Mouse (Mus musculus): Measurements from ENCODE around the gene Cpm.

Gene Cpm

DNA sequence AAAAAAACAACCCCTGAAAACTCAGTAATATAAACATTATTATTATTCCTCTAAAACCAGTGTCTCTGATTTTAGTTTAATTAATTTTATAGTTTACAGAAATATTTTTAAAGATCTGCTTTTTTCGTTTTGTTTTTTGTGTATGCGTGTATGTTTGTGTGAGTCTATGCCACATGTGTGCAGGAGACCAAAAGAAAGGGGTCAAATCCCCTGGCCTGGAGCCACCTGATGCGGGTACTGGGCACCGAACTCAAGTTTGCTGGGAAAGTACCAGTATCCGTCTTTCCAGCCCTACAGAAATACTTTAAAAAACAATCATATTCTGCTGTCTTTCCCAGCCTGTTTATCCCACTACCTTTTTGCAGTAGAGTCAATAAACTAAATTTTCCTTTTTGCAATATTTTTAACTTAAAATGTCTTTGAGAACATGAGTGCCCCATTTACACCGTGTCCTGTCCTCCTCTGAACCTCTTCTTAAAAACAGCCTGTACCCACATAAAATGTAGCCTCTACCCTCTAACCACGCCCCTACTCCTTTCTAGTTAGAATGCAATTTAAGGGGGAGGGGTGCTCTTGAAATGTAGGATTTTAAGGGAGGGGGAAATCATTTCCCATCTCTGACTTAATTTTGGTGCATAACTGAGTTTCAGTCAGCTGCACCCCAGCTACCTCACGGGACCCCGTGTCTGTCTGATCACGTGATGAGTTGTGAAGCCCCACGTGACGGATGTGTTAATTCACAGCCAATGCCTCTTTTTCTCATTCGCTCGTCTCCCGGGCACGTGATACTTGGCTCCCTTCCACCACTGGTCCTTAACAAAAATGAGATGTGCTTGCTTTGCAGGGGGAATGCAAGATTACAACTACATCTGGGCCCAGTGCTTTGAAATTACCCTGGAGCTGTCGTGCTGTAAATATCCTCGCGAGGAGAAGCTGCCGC, 46.1 kb downstream of the Cpm start:
- peak; percentile 70 to 81 for DNase-seq (ENCODE audit: low spot score in 2 of 2)

DNA sequence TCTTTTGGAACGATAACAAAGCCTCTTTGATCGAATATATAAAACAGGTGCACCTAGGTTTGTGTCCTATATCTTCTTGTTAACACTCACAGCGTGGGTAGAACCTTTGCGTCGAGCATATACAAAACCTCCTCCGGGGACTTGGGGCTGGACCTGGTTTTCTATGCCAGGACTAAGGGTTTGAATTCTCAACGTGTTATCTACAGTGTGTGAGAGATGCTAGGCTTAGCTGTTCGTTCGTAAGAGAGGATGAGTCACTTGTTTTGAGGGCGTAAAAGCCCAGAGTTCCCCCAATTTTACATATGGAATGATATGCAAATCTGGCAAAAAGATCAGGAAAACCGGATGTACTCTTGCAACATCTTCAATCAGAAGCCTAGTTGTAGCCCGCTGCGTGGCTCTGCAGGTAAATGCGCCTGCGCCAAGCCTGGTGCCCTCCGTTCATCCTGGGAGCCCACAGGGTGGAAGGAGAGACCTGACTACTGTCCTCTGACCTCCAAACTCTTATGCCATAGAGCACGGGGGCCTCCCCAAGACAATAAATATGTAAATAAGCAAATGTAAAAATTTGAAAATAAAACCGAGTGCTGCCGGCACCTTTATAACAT, 46.8 kb downstream of the Cpm start:
- peak; percentile 44 to 54 for DNase-seq (ENCODE audit: low spot score in 2 of 2)

DNA sequence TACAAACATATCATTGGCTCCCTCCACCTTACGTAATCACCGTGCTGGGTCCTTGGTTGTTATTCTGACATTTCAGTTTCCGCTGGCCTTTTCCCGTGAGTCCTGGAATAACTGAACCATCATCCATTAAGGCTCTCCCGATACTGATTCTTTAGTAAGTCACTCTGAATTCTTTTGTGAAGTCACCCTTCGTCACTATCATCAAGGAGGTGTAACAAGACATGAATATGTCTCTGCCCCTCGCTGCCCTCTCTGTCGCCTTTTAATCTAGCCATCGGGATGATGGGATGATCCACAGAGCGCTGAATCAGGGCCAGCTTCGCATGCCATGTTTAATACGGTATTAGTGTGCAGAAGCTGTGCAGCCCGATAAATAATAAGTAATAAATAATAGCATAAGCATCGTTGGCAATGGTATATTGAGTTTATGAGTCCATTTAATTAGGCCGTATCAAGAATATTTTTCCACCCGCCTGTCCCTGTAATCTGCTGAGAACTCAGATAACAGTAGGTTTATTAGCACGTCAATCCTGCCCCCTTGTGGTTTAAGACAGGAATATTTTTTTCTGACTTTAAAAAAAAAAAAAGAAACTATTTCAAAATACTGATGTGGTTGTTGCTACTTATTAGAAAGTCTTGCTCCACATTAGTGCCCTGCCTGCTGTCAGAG, 47.5 kb downstream of the Cpm start:
- DNase-seq (ENCODE audit: low spot score in 2 of 2), result peak in 1 of 2 experiments; percentile 17

DNA sequence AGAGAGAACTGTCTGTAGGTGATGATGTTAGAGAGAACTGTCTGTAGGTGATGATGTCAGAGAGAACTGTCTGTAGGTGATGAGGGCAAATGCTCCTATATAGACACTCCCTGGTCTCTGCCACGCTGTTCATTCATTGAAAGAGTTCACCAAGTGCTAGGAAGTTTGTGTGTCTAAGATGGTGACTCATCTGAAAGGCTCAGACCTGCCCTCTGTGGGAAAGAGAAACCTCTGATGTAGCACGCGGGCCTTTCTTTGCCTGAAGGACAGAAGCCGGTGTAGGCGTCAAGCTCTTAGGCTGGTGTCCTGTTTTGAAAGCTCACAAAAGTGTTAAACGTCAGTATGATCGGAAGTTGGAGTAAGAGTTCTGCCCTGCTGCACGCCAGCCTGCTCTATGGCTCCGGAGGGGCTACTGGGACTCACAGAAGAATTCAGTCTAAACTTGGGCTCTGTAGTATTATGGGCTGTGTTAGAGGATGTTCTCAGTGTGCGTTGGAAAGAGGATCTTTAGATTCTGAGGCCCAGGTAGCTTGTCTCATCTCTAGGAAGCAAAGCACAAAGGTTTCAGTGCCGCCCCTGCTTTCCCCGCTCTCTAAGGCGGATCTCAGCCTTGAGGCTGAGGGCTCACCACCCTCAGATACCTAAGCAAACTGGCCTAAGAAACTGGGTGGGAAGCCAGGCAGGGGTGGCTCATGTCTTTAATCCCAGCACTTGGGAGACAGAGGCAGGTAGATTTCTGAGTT, 48.4 kb downstream of the Cpm start:
- no peak for DNase-seq (ENCODE audit: low spot score in 2 of 2)

DNA sequence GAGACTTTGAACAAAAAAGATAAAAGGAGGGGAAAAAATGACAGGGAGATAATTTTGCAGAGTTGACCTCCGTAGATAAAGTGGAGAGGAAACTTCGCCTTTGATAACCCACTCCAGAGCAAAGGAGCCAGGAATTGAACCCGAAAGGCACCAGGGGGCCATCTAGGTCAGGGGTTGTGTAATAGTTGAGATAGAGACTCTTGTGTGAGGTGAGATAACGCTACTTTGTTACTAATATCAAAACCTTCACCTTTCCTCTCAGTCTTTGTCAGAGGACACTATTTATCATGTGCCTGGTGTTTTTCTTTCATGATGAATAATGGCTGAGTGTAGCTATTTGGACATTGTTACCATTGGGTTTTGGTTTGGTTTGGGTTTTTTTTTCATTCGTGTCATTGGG, 49.1 kb downstream of the Cpm start:
- DNase-seq (ENCODE audit: low spot score in 2 of 2), result no peak

DNA sequence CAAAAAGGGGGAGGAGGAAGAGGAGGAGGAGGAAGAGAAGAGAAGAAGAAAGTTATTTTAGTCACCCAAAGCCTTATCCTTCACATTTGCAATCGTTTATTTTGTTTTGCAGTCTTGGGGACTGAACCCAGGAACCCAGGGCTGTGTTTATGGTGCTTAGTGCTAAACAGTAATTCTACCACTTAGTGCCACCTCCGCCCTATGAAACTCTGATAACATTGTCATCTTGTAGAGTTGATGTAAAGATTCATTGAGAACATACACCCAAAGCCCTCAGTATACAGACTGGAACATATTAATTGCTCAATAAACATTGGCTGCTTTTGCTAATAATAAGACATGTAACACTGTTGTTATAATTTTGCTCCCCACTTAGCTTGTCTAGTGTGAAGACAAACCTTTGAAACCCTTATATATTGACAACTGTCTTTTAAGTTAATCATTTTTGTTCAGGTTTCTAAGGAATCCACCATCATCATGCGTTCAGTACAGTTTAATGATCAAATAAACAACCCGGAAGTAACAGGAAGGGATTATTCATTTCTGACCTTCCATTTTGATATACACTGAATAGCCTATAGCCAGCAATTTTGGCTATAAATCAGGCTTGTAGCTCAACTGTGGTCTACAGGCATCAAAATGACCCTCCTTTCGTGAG, 49.9 kb downstream of the Cpm start:
- DNase-seq (ENCODE audit: low spot score in 2 of 2), result no peak

DNA sequence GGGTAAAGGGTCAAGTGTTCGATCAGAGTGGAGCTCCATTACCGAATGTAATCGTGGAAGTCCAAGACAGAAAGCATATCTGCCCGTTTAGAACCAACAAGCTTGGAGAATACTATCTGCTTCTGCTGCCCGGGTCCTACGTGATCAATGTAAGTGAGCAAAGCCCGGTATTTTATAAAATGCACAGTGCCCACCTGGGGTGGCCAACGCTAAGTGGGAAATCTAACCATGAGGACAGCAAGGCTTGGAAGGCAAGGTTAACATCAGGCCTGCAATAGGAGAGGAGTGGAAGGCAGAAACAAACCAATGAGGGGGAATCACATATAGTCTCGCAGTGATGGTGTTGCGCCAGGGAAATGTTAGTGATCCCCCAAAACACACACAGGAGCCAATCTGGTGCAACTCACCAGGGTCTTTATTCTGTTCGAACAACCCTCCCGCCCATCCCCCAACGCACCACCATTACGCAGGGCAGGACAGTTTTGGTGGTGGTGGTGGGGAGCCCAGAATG, 50.7 kb downstream of the Cpm start:
- DNase-seq (ENCODE audit: low spot score in 2 of 2), result no peak

DNA sequence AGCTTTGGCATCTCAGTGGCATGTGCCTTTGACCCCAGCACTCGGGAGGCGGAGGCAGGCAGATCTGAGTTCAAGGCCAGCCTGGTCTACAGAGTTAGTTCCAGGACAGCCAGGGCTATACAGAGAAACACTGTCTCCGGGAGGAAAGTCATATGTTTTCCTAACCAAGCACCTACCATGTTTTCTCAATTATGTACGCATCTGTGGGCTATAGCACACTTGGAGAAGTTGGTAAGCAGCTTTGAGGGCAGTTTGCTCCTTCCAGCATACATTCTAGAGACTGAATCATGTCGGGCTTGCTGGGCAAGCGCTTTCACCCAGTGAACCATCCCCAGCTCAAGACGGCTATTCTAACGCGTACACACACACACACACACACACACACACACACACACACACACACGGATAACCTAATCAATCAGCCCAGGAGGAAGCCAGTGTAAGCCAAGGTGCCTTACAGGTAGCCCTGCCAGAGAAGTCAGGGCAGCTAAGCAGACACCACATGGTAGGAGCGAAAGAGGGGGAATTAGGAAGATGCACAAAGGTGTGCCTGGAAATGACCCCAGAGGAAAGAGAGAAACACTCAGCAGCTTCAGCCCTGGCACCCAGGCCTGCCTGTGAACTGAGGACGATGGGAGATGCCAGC, 51.7 kb downstream of the Cpm start:
- no peak for DNase-seq (ENCODE audit: low spot score in 2 of 2)

DNA sequence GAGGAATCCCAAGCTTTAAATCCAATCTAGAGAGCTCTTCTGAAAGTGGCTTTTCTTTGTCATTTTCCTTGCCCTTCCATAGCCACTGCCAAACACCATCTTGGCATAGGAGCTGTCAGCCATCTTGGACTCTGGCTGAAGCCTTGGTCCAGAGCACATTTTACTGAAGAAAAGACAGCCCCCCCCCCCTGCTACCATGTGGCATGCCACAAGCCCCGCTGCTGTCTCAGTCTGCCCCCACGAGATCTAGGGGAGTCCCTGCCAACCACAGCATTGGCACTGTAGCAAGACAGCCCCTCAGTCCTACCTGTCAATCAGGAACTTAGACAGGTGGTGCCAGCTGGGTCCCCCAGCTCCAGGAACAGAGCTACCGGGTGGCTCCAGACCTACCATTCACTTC, 52.2 kb downstream of the Cpm start:
- no peak for DNase-seq (ENCODE audit: low spot score in 2 of 2)

DNA sequence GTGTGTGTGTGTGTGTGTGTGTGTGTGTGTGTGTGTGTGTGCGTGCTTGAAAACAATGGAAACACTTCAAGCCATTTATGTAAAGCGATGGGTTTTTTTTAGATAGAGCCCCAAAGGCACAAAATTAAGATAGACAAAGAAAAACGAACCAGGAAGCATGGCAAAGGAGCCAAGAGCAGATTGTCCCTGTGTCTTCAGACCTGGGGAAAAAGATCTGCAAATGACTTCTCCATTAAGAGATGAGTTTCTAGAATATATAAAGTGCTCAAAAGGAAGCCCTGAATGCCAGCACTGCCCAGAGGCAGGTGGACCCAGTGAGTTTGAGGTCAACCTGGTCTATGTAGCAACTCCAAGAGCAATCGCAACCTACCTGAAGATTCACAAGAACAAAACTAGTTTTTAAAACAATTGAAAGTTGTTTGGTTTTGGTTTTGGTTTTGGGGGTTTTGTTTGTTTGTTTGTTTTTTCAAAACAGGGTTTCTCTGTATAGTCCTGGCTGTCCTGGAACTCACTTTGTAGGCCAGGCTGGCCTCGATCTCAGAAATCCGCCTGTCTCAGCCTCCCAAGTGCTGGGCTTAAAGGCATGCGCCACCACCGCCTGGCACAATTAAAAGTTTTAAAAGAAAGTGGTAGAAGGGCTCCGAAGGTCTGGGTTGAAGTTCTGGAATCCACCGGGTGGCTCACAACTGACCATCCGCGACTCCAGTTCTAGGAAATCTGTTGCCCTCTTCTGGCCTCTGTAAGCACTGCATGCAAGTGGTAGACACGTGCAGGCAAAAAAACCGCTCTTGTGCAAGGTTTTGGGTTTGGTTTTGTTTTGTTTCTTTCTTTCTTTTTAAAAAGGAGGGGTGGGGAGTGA, 52.9 kb downstream of the Cpm start:
- DNase-seq (ENCODE audit: low spot score in 2 of 2), result no peak

DNA sequence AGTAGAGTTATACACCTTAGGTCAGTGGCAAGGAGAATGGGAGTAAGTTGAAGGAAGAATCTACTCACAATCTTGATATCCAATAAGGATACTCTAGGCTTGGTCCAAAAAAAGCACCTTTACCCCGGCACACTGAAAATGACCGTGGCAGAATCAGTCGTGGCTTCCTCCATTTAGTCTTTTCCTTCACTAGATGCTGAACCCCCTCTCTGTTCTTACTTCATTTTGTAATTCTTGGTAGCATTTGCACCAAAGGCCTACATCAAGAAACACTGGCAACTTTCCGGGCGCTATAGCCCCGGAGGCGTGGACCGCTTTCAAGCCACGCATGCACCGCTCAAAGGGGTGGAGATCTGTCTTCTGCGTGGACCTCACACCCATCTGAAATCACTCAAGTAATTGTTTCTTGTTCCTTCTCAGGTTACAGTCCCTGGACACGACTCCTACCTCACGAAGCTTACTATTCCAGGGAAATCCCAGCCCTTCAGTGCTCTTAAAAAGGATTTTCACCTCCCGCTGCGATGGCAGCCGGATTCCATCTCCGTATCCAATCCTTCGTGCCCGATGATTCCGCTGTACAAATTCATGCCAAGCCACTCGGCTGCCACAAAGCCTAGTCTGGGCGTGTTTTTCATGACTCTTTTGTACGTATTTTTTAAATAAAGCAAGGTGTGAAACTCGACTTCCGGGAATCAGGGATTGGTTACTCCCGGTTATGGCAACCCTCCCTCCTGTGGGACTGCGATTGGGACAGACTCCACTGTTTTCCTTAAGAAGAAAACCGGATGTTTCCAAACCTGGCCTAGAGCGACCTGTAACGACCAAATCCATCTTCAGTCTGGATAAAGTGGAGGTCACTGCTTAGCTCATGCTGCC, 53.8 kb downstream of the Cpm start:
- DNase-seq (ENCODE audit: low spot score in 2 of 2), result no peak

DNA sequence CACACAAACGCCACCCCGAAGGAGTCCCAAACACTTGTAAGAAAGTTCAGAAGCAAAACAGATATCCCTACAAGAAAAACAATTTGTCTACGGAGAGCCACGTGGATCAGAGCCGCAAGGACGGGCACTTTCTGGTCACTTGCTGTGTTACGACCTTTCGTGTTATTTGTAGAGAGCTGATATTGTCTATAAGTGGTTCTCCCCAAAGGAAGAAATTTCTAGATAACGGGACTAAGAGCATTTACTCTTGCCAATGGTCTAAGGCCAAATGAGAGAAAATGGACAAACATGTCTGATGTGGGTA, 54.4 kb downstream of the Cpm start:
- no peak for DNase-seq (ENCODE audit: low spot score in 2 of 2)

DNA sequence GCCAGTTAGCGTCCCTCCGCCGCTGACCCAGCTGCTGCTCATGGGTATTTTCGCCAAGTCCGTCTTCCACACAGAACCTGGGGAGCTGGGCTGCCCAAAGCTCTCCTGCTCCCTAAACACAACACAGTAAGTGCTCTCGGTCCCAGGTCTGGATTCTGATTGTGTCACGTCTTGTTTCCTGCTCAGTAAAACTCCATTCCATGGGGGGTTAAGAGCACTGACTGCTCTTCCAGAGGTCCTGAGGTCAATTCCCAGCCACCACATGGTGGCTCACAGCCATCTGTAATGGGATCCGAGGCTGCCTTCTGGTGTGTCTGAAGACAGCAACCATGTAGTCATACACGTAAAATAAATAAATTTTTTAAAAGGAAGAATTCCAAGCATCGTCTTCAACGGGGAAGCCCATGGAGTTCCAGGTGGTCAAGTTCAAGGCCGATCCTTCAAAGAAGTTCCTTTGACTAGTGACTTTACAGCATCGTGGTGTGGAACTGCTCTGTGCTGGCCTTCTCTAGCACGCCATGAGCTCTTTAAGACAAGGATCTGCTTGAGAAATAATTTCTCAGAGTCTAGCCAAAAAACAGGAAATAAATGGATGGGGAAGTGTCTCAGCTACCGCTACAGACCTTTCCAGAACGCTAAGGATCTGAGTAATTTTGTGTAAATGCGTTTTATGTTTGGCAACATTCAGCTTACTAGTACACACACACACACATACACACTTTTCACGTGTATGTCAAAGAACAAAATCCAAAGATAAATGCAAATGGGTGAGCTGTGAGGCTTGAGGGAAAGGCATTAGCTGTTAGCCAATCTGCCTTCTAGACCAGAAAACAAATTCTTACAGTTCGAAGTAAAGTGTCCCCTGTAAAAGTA, 55.2 kb downstream of the Cpm start:
- no peak for DNase-seq (ENCODE audit: low spot score in 2 of 2)

DNA sequence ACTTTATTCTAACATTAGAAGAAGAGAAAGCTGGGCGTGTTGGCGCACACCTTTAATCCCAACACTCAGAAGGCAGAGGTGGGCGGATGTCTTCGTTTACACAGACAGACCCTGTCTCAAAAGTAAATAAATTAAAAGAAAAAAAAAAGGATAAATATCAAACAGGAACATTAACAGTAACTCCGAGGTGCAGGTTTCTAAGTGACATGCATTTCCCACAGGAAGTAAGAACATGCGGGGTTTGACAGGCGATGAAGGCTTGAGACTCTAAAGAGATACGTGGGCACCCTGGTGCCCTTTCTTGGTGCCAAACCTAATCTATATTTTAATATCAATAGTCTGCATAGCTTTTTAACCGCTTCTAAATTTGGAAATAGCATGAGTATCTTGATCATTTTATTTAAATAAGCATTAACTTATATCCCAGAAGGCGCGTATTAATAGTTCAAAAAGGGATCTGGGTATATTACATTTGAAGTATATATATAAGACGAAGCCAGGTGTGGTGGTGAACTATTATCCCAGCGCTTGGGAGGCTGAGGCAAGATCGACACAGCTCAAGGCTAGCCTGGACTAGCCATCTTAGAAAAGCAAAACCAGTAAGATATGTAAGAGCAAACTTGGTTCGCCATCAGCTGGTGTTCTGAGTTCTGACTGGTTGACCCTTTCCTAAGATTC, 56.0 kb downstream of the Cpm start:
- no peak for DNase-seq (ENCODE audit: low spot score in 2 of 2)

DNA sequence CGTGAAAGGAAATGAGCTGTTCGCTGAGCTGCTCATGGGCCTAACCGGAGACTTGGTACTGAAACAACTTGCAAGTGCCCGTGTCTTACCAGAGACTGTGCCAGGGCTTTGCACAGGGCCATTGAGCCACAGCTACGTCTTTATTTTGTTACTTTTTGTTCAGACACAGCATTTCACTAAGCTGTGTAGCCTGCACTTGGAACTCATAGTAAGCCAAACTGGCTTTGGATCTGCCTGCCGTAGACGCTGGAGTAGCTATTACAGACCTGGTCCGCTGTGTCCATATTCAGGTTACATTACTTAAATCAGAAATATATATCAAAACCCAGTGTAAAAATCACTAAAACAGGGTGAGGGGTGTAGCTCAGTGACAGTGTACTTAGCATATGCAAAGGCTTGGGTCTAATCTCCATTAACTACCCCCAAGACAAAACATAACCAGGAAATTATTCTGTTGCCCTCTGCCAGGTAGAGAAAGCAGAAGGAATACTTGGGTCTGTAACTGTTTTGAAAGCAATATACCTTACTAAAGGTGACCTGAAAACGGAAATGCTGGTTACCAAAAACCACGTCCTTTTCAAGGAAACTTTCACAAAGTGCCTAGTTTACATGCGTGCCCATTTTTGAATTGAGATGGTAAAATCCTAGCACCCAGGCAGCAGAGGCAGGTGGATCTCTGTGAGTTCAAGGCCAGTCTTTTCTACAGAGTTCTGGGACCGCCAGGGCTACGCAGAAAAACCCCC, 56.7 kb downstream of the Cpm start:
- no peak for DNase-seq (ENCODE audit: low spot score in 2 of 2)

DNA sequence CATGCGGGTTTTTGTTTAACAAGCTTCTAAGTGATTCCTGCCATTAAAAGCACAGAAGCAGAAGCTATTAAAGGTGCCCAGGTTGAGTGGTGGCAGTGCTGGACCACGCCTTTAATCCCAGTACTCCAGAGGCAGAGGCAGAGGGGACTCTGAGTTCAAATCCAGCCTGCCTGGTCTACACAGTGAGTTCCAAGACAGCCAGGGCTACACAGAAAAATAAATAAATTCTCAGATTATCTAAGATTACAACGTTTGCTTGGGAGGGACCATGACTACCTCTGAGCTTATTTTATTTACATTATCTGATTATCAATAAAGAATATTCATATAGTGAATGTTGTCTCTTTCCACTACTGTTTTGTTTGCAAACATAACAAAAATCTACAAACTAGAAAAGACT, 57.7 kb downstream of the Cpm start:
- DNase-seq (ENCODE audit: low spot score in 2 of 2), result no peak

DNA sequence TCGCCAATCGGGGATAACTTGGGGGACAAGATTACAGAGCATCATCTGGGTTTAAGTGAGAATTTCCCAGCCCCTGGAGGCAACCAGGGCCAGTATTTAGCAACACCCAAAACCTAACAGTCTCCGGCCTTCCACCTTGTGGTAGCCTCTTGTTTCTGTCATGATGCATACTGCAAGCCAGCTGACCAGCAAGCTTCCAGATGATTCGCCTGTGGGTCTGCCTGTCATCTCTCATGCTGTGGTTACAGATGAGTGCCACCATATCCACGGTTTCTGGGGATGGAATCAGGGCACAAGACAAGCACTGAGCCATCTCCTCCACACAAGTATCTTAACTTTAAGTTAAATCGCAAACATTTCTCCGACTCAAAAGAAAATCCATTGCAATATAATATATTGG, 58.3 kb downstream of the Cpm start:
- DNase-seq (ENCODE audit: low spot score in 2 of 2), result no peak

Measured in right cerebral cortex, postnatal 36 days (tissue).